Mouse (Mus musculus): ENCODE data around the gene Oaz1. TPM values are rescaled to one million over a fixed set of nuclear protein-coding genes. Genes with fewer than 3 reads are reported as not detected.
"Not testable (repeated sequence)": the region's sequence is repeated elsewhere in the genome, so short reads cannot be mapped to it uniquely, and the experiment has no call there.

The Oaz1 gene
- total RNA-seq, 2 experiments from 2014 or later = 353 to 1,526 TPM

DNA sequence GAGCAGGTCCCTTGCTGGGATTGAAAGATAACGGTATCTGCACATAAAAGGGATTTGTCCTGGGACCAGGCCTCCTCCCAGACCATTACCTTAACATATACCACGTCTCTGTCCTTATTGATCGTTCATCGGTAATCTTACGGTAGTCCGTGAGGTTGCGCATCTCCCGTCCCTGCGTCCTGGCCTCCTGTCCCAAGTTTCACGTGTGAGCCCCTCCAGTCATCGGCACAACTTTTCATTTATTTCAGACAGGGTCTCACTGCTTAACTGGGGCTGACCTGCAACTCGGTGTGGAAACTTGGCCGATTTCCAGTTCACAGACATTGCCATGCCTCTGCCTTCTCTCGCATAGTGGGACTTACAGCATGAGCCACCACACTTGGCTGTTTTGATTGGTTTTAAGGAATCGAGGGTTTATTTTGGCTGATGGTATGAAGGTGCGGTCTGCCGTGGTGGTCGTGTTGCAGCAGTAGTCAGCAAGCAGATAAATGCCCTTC is 27.3 kb upstream of the Oaz1 start:
- ATAC-seq (replicated peaks; ENCODE audit: low FRiP score, low TSS enrichment, poor library complexity, severe bottlenecking) = no peak

DNA sequence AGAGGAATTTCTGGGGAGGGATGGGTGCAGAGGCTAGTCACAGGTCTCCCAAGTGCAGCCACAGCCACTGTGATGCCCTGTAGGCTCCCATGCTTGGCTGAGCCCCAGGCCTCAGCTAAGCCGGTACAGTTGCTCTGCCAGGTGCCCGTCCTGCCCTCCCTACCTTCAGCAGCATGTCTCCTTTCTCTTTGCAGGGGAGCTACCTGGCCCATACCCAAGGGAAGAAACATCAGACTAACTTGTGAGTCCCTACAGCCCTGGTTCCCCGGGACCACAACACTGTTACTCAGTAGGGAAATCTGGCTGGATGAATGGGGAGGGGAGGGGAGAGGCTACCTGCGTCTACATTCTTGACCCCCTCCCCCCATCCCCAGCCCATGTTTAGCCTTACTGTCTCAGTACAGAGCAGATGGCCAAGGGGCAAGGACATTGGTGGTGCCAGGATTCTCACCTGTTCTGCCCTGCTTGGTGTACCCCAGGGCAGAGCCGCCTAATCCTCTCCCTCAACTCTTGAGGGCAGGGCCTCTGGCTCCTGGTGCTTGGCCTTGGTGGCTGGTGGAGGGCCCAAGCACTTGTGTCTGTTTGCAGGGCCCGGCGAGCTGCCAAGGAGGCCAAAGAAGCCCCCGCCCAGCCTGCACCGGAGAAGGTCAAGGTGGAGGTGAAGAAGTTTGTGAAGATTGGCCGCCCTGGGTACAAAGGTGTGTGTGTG is 24.1 kb upstream of the Oaz1 start:
- ATAC-seq (replicated peaks; ENCODE audit: low FRiP score, low TSS enrichment, poor library complexity, severe bottlenecking) = no peak

DNA sequence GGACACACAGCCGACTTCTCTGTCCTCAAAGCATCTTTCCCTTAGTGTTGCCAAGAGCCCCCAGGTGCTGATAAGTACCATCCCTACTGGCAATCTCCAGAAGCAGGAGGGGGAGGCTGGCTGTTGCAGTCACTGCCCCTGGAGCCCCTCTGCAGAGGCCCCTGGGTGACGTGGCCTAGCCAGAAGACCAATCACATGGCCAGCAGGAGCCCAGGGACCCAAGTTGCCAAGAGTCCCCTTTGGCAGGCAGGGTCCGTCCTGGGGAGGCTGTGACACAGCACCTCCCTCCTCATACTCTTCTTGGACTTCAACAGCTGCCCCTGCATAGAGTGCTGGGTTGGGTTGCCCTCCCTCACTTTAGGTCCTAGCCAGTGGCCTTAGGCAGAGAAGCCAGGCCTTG is 23.5 kb upstream of the Oaz1 start:
- ATAC-seq (replicated peaks; ENCODE audit: low FRiP score, low TSS enrichment, poor library complexity, severe bottlenecking) = no peak

DNA sequence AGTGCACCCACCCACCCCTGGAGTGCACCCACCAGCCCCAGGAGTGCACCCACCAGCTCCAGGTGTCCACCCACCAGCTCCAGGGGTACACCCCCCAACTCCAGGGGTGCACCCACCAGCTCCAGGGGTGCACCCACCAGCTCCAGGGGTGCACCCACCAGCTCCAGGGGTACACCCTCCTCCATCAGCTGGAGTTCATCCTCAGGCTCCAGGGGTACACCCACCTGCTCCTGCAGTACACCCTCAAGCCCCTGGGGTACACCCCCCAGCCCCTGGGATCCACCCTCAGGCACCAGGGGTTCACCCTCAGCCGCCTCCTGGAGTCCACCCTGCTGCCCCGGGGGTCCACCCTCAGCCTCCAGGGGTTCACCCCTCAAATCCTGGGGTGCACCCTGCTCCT is 22.1 kb upstream of the Oaz1 start:
- no peak for ATAC-seq (replicated peaks; ENCODE audit: low FRiP score, low TSS enrichment, poor library complexity, severe bottlenecking)

DNA sequence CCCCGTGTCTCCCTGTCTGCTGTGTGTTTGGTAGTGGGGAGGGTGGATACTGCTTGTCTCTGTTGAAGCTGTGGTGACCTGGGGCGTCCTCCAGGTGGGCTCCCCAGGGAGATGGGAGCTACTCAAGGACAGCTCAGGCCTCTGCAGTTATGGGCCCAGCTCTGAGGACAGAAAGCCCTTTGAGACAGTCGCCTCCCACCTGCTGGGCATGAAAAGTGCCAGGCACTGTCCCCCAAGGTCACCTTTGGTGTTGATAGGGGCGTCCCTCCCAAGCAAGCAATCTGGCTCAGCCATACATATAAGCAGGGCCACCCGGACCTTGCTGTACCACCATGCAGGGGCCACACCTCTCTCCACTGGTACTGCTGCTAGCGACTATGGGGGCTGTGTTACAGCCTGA is 21.5 kb upstream of the Oaz1 start, which contains the start of gene Amh:
TSS of gene Amh (plus strand) at position 328 of the 400 bp plus-strand sequence.
- no peak for ATAC-seq (replicated peaks; ENCODE audit: low FRiP score, low TSS enrichment, poor library complexity, severe bottlenecking)

DNA sequence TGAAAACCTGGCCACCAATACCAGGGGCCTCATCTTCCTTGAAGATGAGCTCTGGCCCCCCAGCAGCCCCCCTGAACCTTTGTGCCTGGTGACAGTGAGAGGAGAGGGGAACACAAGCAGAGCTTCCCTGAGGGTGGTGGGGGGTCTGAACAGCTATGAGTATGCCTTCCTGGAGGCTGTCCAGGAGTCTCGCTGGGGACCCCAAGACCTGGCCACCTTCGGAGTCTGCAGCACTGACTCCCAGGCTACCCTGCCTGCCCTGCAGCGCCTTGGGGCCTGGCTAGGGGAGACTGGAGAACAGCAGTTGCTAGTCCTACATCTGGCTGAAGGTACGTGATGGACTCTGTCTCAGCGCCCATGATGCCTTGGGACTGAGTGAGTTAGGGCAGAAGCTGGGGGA is 21.1 kb upstream of the Oaz1 start:
- ATAC-seq (replicated peaks; ENCODE audit: low FRiP score, low TSS enrichment, poor library complexity, severe bottlenecking) = no peak

DNA sequence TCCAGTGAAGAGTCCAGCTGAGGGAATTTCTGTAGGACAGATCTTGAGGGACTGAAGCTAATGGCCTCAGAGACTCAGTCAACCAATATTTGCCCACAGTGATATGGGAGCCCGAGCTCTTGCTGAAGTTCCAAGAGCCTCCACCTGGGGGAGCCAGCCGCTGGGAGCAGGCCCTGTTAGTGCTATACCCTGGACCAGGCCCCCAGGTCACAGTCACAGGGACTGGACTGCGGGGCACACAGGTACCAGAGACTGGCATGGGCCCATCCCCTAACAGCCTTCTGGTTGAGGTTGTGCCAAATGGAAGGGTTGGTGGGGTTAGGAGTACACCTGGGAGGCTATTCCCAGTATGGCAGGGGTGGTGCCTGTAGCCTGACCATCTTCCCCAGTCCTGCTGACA is 20.5 kb upstream of the Oaz1 start:
- ATAC-seq (replicated peaks; ENCODE audit: low FRiP score, low TSS enrichment, poor library complexity, severe bottlenecking) = peak; percentile 66

DNA sequence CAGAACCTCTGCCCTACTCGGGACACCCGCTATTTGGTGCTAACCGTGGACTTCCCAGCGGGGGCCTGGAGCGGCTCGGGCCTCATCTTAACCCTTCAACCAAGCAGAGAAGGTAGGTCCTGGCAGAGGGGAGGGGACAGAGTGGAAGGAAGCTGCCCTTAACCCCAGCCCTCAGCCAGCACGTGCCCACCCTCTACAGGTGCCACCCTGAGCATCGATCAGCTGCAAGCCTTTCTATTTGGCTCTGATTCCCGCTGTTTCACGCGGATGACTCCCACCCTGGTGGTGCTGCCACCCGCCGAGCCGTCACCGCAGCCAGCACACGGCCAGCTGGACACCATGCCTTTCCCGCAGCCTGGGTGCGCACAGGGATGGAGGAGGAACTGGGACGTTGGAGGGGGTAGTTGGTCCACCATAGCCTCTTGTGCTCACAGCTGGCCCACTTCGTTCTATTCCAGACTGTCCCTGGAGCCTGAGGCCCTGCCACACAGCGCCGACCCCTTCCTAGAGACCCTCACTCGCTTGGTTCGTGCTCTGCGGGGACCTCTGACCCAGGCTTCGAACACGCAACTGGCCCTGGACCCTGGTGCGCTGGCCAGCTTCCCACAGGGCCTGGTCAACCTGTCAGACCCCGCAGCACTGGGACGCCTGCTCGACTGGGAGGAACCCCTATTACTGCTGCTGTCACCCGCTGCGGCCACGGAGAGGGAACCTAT is 20.0 kb upstream of the Oaz1 start:
- no peak for ATAC-seq (replicated peaks; ENCODE audit: low FRiP score, low TSS enrichment, poor library complexity, severe bottlenecking)

DNA sequence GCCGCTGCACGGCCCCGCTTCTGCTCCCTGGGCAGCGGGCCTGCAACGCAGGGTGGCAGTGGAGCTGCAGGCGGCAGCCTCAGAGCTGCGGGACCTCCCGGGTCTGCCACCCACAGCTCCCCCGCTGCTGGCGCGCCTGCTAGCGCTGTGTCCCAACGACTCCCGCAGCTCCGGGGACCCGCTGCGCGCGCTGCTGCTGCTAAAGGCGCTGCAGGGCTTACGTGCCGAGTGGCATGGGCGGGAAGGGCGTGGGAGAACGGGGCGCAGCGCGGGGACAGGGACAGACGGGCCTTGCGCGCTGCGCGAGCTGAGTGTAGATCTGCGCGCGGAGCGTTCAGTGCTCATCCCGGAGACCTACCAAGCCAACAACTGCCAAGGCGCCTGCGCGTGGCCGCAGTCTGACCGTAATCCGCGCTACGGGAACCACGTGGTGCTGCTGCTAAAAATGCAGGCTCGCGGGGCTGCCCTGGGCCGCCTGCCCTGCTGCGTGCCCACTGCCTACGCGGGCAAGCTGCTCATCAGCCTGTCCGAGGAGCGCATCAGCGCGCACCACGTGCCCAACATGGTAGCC is 19.3 kb upstream of the Oaz1 start:
- ATAC-seq (replicated peaks; ENCODE audit: low FRiP score, low TSS enrichment, poor library complexity, severe bottlenecking) = peak; percentile 14; the same call in 1 of the 2 replicates

DNA sequence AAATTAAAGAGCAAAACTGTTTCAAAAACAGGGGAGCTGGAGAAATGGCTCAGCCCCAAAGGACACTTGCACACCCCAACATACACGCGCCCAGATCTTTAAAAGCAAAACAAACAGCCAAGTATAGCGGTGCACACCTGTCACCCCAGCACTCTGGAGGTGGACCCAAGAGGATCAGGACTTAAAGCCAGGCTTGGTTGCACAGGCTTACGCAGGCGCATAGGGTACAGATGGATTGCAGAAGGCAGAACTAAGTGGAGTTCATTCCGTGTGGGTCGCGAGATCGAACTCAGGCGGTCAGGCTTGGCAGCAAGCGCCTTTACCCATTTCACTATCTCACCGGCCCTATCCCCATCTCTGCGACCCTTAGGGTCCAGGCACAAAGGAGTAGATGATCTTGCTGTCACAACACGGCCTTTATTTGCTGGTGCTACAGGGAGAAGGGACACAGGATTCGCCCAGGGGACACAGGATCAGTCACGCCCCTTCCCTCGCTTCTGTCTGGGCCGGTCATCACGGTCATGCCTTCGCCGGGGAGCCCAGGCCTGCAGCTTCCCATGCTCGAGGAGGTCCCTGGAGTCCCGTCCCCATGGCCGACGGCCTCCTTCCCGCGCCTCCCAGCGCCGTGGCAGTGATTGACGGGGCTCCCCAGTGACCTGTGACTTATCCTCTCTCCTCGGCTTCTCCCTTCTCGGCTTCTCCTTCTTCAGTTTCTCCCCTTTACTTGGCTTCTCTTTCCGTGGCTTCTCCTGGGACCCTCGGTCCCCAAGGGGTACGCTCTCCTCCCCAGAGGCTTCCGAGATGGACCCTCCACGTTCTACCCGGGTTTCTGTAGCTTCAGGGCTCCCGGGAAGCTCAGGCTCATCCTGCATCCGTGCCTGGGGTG is 18.1 kb upstream of the Oaz1 start:
- no peak for ATAC-seq (replicated peaks; ENCODE audit: low FRiP score, low TSS enrichment, poor library complexity, severe bottlenecking)

DNA sequence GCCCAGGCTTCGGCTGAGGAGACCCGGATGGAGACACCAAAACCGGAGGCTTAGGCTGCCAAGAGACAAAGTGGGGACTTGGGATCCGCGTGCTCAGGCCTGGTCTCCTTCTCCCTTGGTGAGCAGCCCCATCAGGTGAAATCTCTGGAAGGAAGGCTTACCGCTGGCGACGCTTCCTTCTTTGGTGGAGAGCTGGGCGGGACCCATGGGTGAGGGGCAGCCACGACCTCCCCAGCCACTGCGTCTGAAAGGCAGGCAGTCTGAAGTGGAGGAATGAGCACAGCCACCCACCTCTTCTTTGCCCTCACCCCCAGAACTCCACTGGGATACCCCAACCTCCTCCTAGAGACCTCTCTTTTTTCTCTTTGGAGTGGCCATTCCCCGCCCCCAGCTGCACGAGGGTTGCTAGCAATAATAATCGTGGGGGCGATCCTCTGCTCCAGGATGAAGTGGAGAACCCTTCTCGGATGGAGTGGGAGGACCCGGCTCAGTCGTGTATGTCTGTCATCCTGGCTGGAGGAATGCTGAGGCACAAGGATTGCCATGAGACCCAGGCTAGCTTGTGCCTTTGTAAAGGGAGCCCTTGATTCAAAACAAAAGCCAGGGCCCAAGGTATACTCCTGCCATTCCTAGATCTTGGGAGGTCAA is 17.3 kb upstream of the Oaz1 start:
- no peak for ATAC-seq (replicated peaks; ENCODE audit: low FRiP score, low TSS enrichment, poor library complexity, severe bottlenecking)

DNA sequence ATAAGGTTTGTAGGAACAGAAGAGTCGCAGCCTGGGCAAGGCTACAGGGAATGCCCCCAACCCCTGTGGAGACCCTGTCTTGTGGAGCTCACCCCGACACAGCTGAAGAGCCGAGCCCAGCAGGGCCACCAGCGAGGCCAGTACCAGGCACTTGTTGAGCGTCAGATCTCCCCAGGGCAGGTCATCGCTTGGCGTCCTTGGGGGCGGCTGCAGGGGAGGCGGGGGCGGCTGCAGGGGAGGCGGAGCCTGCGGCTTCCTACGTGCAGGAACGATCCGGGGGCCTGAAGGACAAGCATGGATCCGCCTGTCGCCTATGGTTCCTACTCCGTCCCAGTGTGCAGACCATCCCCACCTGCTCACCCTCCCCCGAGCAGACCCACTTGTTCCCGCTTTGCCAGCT is 16.4 kb upstream of the Oaz1 start:
- no peak for ATAC-seq (replicated peaks; ENCODE audit: low FRiP score, low TSS enrichment, poor library complexity, severe bottlenecking)

DNA sequence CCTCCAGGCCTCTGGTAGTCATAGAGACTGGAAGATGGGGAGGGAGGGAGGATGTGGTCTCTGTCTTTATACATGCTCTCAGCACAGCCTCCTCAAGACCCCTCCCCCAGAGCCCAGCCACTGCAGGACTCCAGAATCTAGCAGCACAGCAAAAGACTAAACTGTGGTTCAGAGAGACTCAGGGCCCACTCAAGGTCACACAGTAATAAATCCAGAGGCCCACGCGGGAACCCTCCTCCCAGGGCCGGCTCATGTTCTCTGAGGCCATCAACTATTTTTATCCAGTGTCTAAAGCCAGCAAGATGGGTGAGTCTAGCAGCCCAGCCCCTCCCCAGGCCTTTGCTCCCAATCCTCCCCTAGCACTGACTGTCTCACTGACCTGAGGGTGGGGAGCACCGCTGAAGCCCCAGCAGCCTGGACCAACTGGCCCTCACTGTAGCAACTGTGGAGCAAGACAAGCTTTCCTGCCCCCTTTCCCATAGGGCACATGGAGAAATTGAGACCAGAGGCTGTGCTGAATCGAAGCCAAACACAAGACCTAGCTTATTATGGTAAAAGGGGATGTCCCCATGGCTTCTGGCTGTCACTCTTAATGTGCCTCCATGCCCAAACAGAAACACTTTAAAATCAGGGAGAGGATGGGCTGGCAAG is 13.9 kb upstream of the Oaz1 start:
- ATAC-seq (replicated peaks; ENCODE audit: low FRiP score, low TSS enrichment, poor library complexity, severe bottlenecking) = no peak

DNA sequence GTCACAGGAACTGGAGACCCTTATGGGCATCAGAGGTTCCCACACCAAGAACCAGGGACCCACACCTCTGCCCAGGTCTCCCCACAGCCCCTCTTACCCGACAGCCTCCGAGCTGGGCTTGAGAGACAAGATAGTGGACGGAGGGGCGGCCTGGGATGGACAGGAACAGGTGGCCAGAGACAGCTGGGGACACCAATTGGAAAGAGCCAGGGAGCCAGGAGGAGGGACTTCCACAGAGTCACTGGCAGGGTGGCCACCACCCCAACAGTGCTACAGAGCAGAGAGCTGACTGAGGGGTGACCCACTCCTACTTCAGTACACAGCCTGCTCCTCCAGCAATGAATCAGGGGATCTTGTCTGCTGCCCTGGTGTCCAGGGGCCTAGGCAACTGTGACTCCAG is 13.1 kb upstream of the Oaz1 start, which contains the start of gene Jsrp1:
TSS of gene Jsrp1 (minus strand) at position 133 of the 400 bp plus-strand sequence.
- ATAC-seq (replicated peaks; ENCODE audit: low FRiP score, low TSS enrichment, poor library complexity, severe bottlenecking) = 0 out of 2 replicates have a peak, but pooled peaks have one; percentile 16

DNA sequence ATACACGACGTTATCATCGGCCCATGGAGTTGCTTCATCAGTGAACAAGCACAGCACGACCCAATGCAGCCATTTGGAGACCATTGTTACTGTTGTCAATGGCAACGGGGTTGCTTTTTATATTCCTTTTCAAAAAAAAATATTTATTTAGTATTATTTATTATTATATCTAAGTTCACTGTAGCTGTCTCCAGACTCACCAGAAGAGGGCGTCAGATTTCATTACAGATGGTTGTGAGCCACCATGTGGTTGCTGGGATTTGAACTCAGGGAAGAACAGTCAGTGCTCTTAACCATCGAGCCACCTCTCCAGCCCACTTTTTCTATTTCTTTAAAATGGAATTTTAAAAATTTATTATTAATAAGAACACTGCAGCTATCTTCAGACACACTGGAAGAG is 11.7 kb upstream of the Oaz1 start:
- ATAC-seq (replicated peaks; ENCODE audit: low FRiP score, low TSS enrichment, poor library complexity, severe bottlenecking) = no peak

DNA sequence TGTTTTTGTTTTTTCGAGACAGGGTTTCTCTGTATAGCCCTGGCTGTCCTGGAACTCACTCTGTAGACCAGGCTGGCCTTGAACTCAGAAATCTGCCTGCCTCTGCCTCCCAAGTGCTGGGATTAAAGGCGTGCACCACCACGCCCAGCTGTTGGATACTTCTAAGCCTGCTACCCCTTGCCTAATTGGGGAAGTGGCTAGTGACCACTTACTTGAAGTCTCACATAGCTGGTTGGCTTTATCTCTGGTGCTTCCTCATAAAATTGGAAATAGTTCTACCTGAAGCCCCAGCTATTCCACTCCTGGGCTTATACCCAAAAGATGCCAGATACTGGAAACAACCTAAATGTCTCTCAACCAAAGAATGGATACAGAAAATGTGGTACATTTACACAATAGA is 10.2 kb upstream of the Oaz1 start:
- not testable (repeated sequence) for ATAC-seq (replicated peaks; ENCODE audit: low FRiP score, low TSS enrichment, poor library complexity, severe bottlenecking)

DNA sequence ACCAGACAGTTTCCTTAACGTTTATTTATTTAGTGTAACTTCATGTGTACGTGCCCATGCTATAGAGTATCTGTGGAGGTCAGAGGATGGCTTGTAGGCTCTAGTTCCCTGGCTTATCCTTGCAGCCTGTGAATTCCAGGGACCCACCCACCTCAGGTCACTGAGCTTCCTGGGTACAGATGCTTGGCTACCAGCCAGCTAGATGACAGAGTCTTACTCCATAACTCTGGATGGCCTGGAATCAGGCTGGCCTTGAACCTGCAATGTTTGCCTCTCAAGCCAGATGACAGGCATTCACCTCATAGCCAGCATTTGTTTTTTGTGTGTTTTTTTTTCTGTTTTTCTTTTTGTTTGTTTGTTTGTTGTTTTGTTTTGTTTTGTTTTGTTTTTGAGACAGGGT is 9.3 kb upstream of the Oaz1 start:
- ATAC-seq (replicated peaks; ENCODE audit: low FRiP score, low TSS enrichment, poor library complexity, severe bottlenecking) = no peak

DNA sequence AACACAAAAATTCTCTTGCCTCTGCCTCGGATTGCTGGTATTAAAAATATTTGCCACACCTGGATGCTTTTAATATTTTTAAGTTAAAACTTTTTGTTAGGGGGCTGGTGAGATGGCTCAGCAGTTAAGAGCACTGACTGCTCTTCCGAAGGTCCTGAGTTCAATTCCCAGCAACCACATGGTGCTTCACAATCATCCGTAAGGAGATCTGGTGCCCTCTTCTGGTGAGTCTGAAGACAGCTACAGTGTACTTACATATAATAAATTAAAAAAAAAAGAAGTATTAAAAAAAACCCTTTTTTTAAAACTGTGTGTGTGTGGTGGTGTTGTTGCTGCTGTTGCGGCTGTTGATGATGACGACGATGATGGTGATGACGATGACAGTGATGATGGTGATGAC is 8.5 kb upstream of the Oaz1 start:
- ATAC-seq (replicated peaks; ENCODE audit: low FRiP score, low TSS enrichment, poor library complexity, severe bottlenecking) = not testable (repeated sequence)

Data from megakaryocyte-erythroid progenitor cell, adult 5-6 weeks (primary cell).